Mouse (Mus musculus): ENCODE results near the gene Dnaic1. TPM values are rescaled to one million over a fixed set of nuclear protein-coding genes. Genes with fewer than 3 reads are reported as not detected.

Dnaic1 gene
- polyA plus RNA-seq, 1 experiment from 2014 or later, result 1.9 TPM

DNA sequence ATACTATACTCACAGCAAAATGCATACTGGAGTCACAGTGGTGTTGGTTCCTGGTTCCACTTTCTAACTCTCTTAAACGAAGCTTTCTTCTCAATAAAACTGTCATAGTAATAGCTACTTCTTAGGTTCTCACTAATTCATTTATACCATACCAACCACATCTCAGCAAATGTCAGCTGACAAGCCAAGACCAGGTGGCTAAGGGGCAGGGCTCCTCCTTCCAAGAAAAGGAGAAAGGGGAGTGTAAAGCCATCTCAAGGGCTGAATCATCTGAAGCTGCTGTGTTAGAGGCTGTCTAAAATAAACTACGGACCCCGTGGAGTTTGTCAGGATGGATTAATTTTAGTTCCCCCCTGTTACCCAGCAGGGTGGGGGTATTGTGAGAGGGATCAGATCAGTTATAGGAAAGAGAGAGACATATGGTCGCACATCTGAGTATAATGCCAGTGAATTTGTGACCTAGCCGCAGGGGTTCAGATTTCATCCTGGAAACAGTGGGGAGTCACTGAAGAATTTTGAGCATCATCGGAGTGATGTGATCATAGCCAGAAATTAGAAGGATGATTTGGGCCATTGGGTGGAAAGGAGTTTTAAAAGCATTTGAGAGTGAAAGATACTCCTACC is 71.7 kb downstream of the Dnaic1 start:
- no peak for ATAC-seq (replicated peaks; ENCODE audit: low FRiP score)
- no peak for DNase-seq (ENCODE audit: low spot score)

GRCm38 (mm10) chr4:41645488-41645887 is 75.9 kb downstream of the Dnaic1 start:
- WGBS, result 41% methylated on average over 5 of the region's 5 CpGs
- ATAC-seq (replicated peaks; ENCODE audit: low FRiP score) (0 out of 2 replicates have a peak, but pooled peaks have one; percentile 28), DNase-seq (ENCODE audit: low spot score) (no peak)

More for the DNA sequence above, 71.7 kb downstream of the Dnaic1 start:
- no peak overlapping the region for H3K4me3 ChIP-seq (ENCODE audit: low read depth, low read length)
- WGBS, result 78% methylated on average over 6 of the region's 6 CpGs
- peaks cover 9% of the 10 kb centered on the region; the same call in 1 of the 2 replicates for H3K4me1 ChIP-seq (replicated peaks; ENCODE audit: control insufficient read depth, insufficient read depth, low read length)
- no peak overlapping the region for H3K27ac ChIP-seq (ENCODE audit: low read depth, low read length)
- H3K9me3 ChIP-seq (ENCODE audit: control insufficient read depth, low read length), result no peaks in the 10 kb centered on the region
- no peak overlapping the region for H3K4me2 ChIP-seq (ENCODE audit: low read depth, low read length, severe bottlenecking)
- H3K36me3 ChIP-seq (ENCODE audit: control insufficient read depth, insufficient read depth, low read length), result no peaks in the 10 kb centered on the region
- H3K27me3 ChIP-seq (ENCODE audit: control insufficient read depth, insufficient read depth, low read length), result no peaks in the 10 kb centered on the region
- no peak overlapping the region for H3K9ac ChIP-seq (ENCODE audit: low read length)

GRCm38 (mm10) chr4:41648157-41648556 is 78.6 kb downstream of the Dnaic1 start:
- no peak for ATAC-seq (replicated peaks; ENCODE audit: low FRiP score)
- H3K27ac ChIP-seq (ENCODE audit: low read depth, low read length), result no peak overlapping the region
- peaks cover 6% of the 10 kb centered on the region for H3K4me1 ChIP-seq (replicated peaks; ENCODE audit: control insufficient read depth, insufficient read depth, low read length)
- no peaks in the 10 kb centered on the region for H3K36me3 ChIP-seq (ENCODE audit: control insufficient read depth, insufficient read depth, low read length)
- H3K4me2 ChIP-seq (ENCODE audit: low read depth, low read length, severe bottlenecking), result no peak overlapping the region
- no peak overlapping the region for H3K9ac ChIP-seq (ENCODE audit: low read length)
- H3K27me3 ChIP-seq (ENCODE audit: control insufficient read depth, insufficient read depth, low read length), result no peaks in the 10 kb centered on the region
- no peak overlapping the region for H3K4me3 ChIP-seq (ENCODE audit: low read depth, low read length)
- no peak for DNase-seq (ENCODE audit: low spot score)
- no peaks in the 10 kb centered on the region for H3K9me3 ChIP-seq (ENCODE audit: control insufficient read depth, low read length)
- WGBS, result 6% methylated on average over 4 of the region's 4 CpGs

More at GRCm38 (mm10) chr4:41645488-41645887, 75.9 kb downstream of the Dnaic1 start:
- H3K9ac ChIP-seq (ENCODE audit: low read length), result no peak overlapping the region
- H3K9me3 ChIP-seq (ENCODE audit: control insufficient read depth, low read length), result no peaks in the 10 kb centered on the region
- no peak overlapping the region for H3K4me3 ChIP-seq (ENCODE audit: low read depth, low read length)
- H3K27me3 ChIP-seq (ENCODE audit: control insufficient read depth, insufficient read depth, low read length), result no peaks in the 10 kb centered on the region
- no peaks in the 10 kb centered on the region for H3K36me3 ChIP-seq (ENCODE audit: control insufficient read depth, insufficient read depth, low read length)
- H3K4me2 ChIP-seq (ENCODE audit: low read depth, low read length, severe bottlenecking), result no peak overlapping the region
- H3K4me1 ChIP-seq (replicated peaks; ENCODE audit: control insufficient read depth, insufficient read depth, low read length), result peaks cover 9% of the 10 kb centered on the region
- no peak overlapping the region for H3K27ac ChIP-seq (ENCODE audit: low read depth, low read length)

GRCm38 (mm10) chr4:41648627-41649026 is 79.1 kb downstream of the Dnaic1 start:
- no peaks in the 10 kb centered on the region for H3K27me3 ChIP-seq (ENCODE audit: control insufficient read depth, insufficient read depth, low read length)
- no peaks in the 10 kb centered on the region for H3K9me3 ChIP-seq (ENCODE audit: control insufficient read depth, low read length)
- H3K4me1 ChIP-seq (replicated peaks; ENCODE audit: control insufficient read depth, insufficient read depth, low read length), result peaks cover 6% of the 10 kb centered on the region
- no peak overlapping the region for H3K27ac ChIP-seq (ENCODE audit: low read depth, low read length)
- H3K36me3 ChIP-seq (ENCODE audit: control insufficient read depth, insufficient read depth, low read length), result no peaks in the 10 kb centered on the region
- 59% methylated on average over 7 of the region's 7 CpGs for WGBS
- DNase-seq (ENCODE audit: low spot score) (no peak), ATAC-seq (replicated peaks; ENCODE audit: low FRiP score) (no peak)
- H3K4me3 ChIP-seq (ENCODE audit: low read depth, low read length), result no peak overlapping the region
- H3K9ac ChIP-seq (ENCODE audit: low read length), result no peak overlapping the region
- H3K4me2 ChIP-seq (ENCODE audit: low read depth, low read length, severe bottlenecking), result no peak overlapping the region

DNA sequence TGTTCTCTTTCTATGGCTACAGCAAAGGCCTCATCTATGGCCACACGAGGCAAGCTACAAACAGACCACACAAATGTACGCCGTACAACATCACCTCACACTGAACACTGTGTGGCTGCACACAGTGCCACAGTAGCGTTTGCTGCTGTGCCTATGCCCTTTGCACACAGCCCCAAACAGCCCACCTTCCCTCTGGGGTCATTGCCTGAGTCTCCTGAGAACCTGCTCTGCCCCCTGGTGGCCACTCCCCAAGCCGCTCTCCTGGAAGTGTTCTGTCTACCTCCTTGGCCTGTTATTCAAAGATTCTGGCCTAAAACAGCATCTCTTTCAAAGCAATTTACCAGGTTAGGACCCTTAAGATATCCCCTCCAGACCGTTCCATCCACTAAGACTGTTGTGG is 83.7 kb downstream of the Dnaic1 start:
- WGBS, result 34% methylated on average over 6 of the region's 6 CpGs
- ATAC-seq (replicated peaks; ENCODE audit: low FRiP score), result no peak

GRCm38 (mm10) chr4:41653730-41654129 is 84.2 kb downstream of the Dnaic1 start:
- ATAC-seq (replicated peaks; ENCODE audit: low FRiP score) (peak; percentile 10; the same call in 1 of the 2 replicates), DNase-seq (ENCODE audit: low spot score) (no peak)
- peaks cover 4% of the 10 kb centered on the region; the same call in 1 of the 2 replicates for H3K36me3 ChIP-seq (ENCODE audit: control insufficient read depth, insufficient read depth, low read length)
- H3K9me3 ChIP-seq (ENCODE audit: control insufficient read depth, low read length), result no peaks in the 10 kb centered on the region
- H3K4me3 ChIP-seq (ENCODE audit: low read depth, low read length), result no peak overlapping the region
- no peaks in the 10 kb centered on the region for H3K27me3 ChIP-seq (ENCODE audit: control insufficient read depth, insufficient read depth, low read length)
- H3K9ac ChIP-seq (ENCODE audit: low read length), result no peak overlapping the region
- no peak overlapping the region for H3K27ac ChIP-seq (ENCODE audit: low read depth, low read length)
- 71% methylated on average over 6 of the region's 6 CpGs for WGBS
- no peak overlapping the region for H3K4me2 ChIP-seq (ENCODE audit: low read depth, low read length, severe bottlenecking)
- peaks cover 4% of the 10 kb centered on the region for H3K4me1 ChIP-seq (replicated peaks; ENCODE audit: control insufficient read depth, insufficient read depth, low read length)

More for the DNA sequence above, 83.7 kb downstream of the Dnaic1 start:
- Histone ChIP-seq H3K27ac (ENCODE audit: low read depth, low read length) (no peak overlapping the region), H3K4me1 (replicated peaks; ENCODE audit: control insufficient read depth, insufficient read depth, low read length) (peaks cover 2% of the 10 kb centered on the region), H3K4me2 (ENCODE audit: low read depth, low read length, severe bottlenecking) (no peak overlapping the region), H3K27me3 (ENCODE audit: control insufficient read depth, insufficient read depth, low read length) (no peaks in the 10 kb centered on the region), H3K4me3 (ENCODE audit: low read depth, low read length) (no peak overlapping the region), H3K9me3 (ENCODE audit: control insufficient read depth, low read length) (no peaks in the 10 kb centered on the region), H3K36me3 (ENCODE audit: control insufficient read depth, insufficient read depth, low read length) (peaks cover 4% of the 10 kb centered on the region; the same call in 1 of the 2 replicates), H3K9ac (ENCODE audit: low read length) (no peak overlapping the region)
- DNase-seq (ENCODE audit: low spot score), result peak; percentile 92

DNA sequence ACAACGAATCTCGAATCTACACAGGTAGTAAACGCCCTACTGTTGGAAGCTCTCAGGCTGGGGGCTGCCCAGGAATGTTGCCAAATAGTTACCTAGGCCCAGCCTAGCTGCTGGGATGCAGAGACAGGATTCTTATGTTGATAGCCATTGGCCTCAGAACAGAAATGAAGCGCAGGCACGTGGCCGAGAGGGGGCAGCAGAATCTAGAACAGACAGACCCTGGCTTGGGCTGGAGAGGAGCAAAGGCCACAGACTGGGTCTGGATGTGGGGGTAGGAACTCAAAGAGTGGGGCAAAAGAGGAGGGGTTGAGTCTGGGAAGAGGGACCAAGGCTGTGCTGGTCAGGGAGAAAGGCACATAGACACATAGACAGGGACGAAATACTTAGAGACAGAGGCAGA is 84.6 kb downstream of the Dnaic1 start:
- Histone ChIP-seq H3K27me3 (ENCODE audit: control insufficient read depth, insufficient read depth, low read length) (no peaks in the 10 kb centered on the region), H3K36me3 (ENCODE audit: control insufficient read depth, insufficient read depth, low read length) (peaks cover 4% of the 10 kb centered on the region; the same call in 1 of the 2 replicates), H3K9ac (ENCODE audit: low read length) (no peak overlapping the region), H3K9me3 (ENCODE audit: control insufficient read depth, low read length) (no peaks in the 10 kb centered on the region), H3K4me2 (ENCODE audit: low read depth, low read length, severe bottlenecking) (no peak overlapping the region), H3K4me3 (ENCODE audit: low read depth, low read length) (no peak overlapping the region), H3K27ac (ENCODE audit: low read depth, low read length) (no peak overlapping the region), H3K4me1 (replicated peaks; ENCODE audit: control insufficient read depth, insufficient read depth, low read length) (peaks cover 9% of the 10 kb centered on the region)
- ATAC-seq (replicated peaks; ENCODE audit: low FRiP score) (peak; percentile 37), DNase-seq (ENCODE audit: low spot score) (peak; percentile 82)
- WGBS, result 13% methylated on average over 7 of the region's 7 CpGs

GRCm38 (mm10) chr4:41655525-41655924 is 86.0 kb downstream of the Dnaic1 start:
- Histone ChIP-seq H3K27me3 (ENCODE audit: control insufficient read depth, insufficient read depth, low read length) (no peaks in the 10 kb centered on the region), H3K4me3 (ENCODE audit: low read depth, low read length) (no peak overlapping the region), H3K36me3 (ENCODE audit: control insufficient read depth, insufficient read depth, low read length) (peaks cover 4% of the 10 kb centered on the region; the same call in 1 of the 2 replicates), H3K4me1 (replicated peaks; ENCODE audit: control insufficient read depth, insufficient read depth, low read length) (peaks cover 16% of the 10 kb centered on the region), H3K9me3 (ENCODE audit: control insufficient read depth, low read length) (no peaks in the 10 kb centered on the region), H3K4me2 (ENCODE audit: low read depth, low read length, severe bottlenecking) (no peak overlapping the region), H3K27ac (ENCODE audit: low read depth, low read length) (no peak overlapping the region), H3K9ac (ENCODE audit: low read length) (no peak overlapping the region)
- ATAC-seq (replicated peaks; ENCODE audit: low FRiP score) (no peak), DNase-seq (ENCODE audit: low spot score) (no peak)
- 86% methylated on average over 2 of the region's 2 CpGs for WGBS

All from forebrain, embryonic 11.5 days (tissue).